Mouse (Mus musculus) neural tube, embryonic 15.5 days (tissue): ENCODE measurements around the gene Grid1. TPM values are rescaled to one million over a fixed set of nuclear protein-coding genes. Genes with fewer than 3 reads are reported as not detected.
A peak's percentile ranks its signal among the peaks of the same experiment; 100 is the strongest.

ENCODE experiments used
- ATAC-seq: fragments of 200-750 bp; cut with Nextera tagmentation; 2 replicates; pipeline ENCODE4 v1.8.0; 2017; ENCODE audit warnings: mild to moderate bottlenecking, moderate TSS enrichment, moderate library complexity; ENCODE audit not compliant: low FRiP score
- H3K27ac ChIP-seq: fragments of 300-500 bp; sonication (generic); replicated peaks from 2 replicates; pipeline ENCODE4 v1.5.1; 2015; ENCODE audit warnings: mild to moderate bottlenecking, inconsistent platforms
- H3K27me3 ChIP-seq: fragments of 300-500 bp; sonication (generic); replicated peaks from 2 replicates; pipeline ENCODE4 v1.6.1; 2015; ENCODE audit warnings: inconsistent platforms
- H3K36me3 ChIP-seq: fragments of 300-500 bp; sonication (generic); 2 replicates; pipeline ENCODE4 v1.6.1; 2015; ENCODE audit warnings: inconsistent platforms
- H3K4me1 ChIP-seq: fragments of 300-500 bp; sonication (generic); 2 replicates; pipeline ENCODE4 v1.6.1; 2015; ENCODE audit warnings: inconsistent platforms
- H3K4me2 ChIP-seq: fragments of 300-500 bp; sonication (generic); 2 replicates; pipeline ENCODE4 v1.6.1; 2015; ENCODE audit warnings: inconsistent platforms, mild to moderate bottlenecking, moderate library complexity
- H3K4me3 ChIP-seq: fragments of 300-500 bp; sonication (generic); replicated peaks from 2 replicates; pipeline ENCODE4 v1.5.1; 2015; ENCODE audit warnings: mild to moderate bottlenecking, inconsistent platforms
- H3K9ac ChIP-seq: fragments of 300-500 bp; sonication (generic); replicated peaks from 2 replicates; pipeline ENCODE4 v1.6.1; 2015; ENCODE audit warnings: mild to moderate bottlenecking, inconsistent platforms
- H3K9me3 ChIP-seq: fragments of 300-500 bp; sonication (generic); replicated peaks from 2 replicates; pipeline ENCODE4 v1.6.1; 2016; ENCODE audit warnings: inconsistent platforms
- WGBS: fragments of 180-500 bp; shearing (Covaris S2); methylation state at CpG from one replicate; pipeline ENCODE4 v1.1.7; 2015; ENCODE audit warnings: mixed read lengths; 5-methylcytosine and 5-hydroxymethylcytosine counted together
- polyA plus RNA-seq: library from polyadenylated mRNA; unstranded; fragments of >200 nt; fragmentation: Nextera tagmentation; extraction: Ambion mirVana; gene quantifications from 2 replicates; pipeline ENCODE4 v1.2.1, GENCODE M21; 2015

Grid1 gene
- polyA plus RNA-seq, 1 experiment from 2014 or later, result 8.3 TPM

GRCm38 (mm10) chr14:35244776-35245548, 425.1 kb downstream of the Grid1 start:
- no peak overlapping the region for H3K4me3 ChIP-seq
- no peaks in the 10 kb centered on the region for H3K36me3 ChIP-seq
- H3K27ac ChIP-seq, result no peak overlapping the region
- WGBS, result 38% methylated on average over 7 of the region's 7 CpGs
- H3K4me2 ChIP-seq, result no peak overlapping the region
- no peaks in the 10 kb centered on the region for H3K27me3 ChIP-seq
- H3K4me1 ChIP-seq, result peaks cover 22% of the 10 kb centered on the region
- no peaks in the 10 kb centered on the region for H3K9me3 ChIP-seq
- peak; percentile 40; the same call in 1 of the 2 replicates for ATAC-seq
- H3K9ac ChIP-seq, result no peak overlapping the region

- WGBS, result 41% methylated on average over 4 of the region's 4 CpGs
- H3K4me2 ChIP-seq, result no peak overlapping the region
- no peak overlapping the region for H3K27ac ChIP-seq
- no peak for ATAC-seq
- no peak overlapping the region for H3K4me3 ChIP-seq
- no peaks in the 10 kb centered on the region for H3K9me3 ChIP-seq
- H3K4me1 ChIP-seq, result peaks cover 13% of the 10 kb centered on the region
- H3K9ac ChIP-seq, result no peak overlapping the region
- no peaks in the 10 kb centered on the region for H3K27me3 ChIP-seq
- H3K36me3 ChIP-seq, result no peaks in the 10 kb centered on the region
These were observed 430.5 kb downstream of the Grid1 start for GRCm38 (mm10) chr14:35250412-35250811.

GRCm38 (mm10) chr14:35254477-35254876, 434.6 kb downstream of the Grid1 start:
- Histone ChIP-seq H3K27me3 (no peaks in the 10 kb centered on the region), H3K4me1 (peaks cover 11% of the 10 kb centered on the region), H3K9ac (no peak overlapping the region), H3K36me3 (no peaks in the 10 kb centered on the region), H3K4me3 (no peak overlapping the region), H3K4me2 (no peak overlapping the region), H3K27ac (no peak overlapping the region), H3K9me3 (no peaks in the 10 kb centered on the region)
- no peak for ATAC-seq
- 49% methylated on average over 2 of the region's 2 CpGs for WGBS

- Histone ChIP-seq H3K27ac (no peak overlapping the region), H3K4me3 (no peak overlapping the region), H3K36me3 (no peaks in the 10 kb centered on the region), H3K9ac (no peak overlapping the region), H3K9me3 (no peaks in the 10 kb centered on the region), H3K27me3 (no peaks in the 10 kb centered on the region), H3K4me2 (no peak overlapping the region), H3K4me1 (no peaks in the 10 kb centered on the region)
- WGBS, result 89% methylated on average over 4 of the region's 4 CpGs
- ATAC-seq, result no peak
These were observed 450.4 kb downstream of the Grid1 start for GRCm38 (mm10) chr14:35270260-35270659.

- Histone ChIP-seq H3K9ac (no peak overlapping the region), H3K36me3 (no peaks in the 10 kb centered on the region), H3K27ac (no peak overlapping the region), H3K9me3 (no peaks in the 10 kb centered on the region), H3K4me3 (no peak overlapping the region), H3K4me1 (no peaks in the 10 kb centered on the region), H3K27me3 (no peaks in the 10 kb centered on the region), H3K4me2 (no peak overlapping the region)
- ATAC-seq, result no peak
- WGBS, result 98% methylated on average over 7 of the region's 7 CpGs
These were observed 489.3 kb downstream of the Grid1 start for GRCm38 (mm10) chr14:35309201-35309600.

- H3K27me3 ChIP-seq, result no peaks in the 10 kb centered on the region
- H3K27ac ChIP-seq, result no peak overlapping the region
- no peak overlapping the region for H3K4me2 ChIP-seq
- no peak overlapping the region for H3K9ac ChIP-seq
- no peak for ATAC-seq
- H3K4me1 ChIP-seq, result no peaks in the 10 kb centered on the region
- 57% methylated on average over 5 of the region's 5 CpGs for WGBS
- no peaks in the 10 kb centered on the region for H3K9me3 ChIP-seq
- H3K36me3 ChIP-seq, result no peaks in the 10 kb centered on the region
- no peak overlapping the region for H3K4me3 ChIP-seq
These were observed 493.7 kb downstream of the Grid1 start for GRCm38 (mm10) chr14:35313380-35314299.

- ATAC-seq, result no peak
These were observed 506.4 kb downstream of the Grid1 start for GRCm38 (mm10) chr14:35326306-35326705.

GRCm38 (mm10) chr14:35336561-35336960, 516.7 kb downstream of the Grid1 start:
- Histone ChIP-seq H3K27me3 (no peaks in the 10 kb centered on the region), H3K4me1 (no peaks in the 10 kb centered on the region), H3K9ac (no peak overlapping the region), H3K27ac (no peak overlapping the region), H3K4me3 (no peak overlapping the region), H3K9me3 (no peaks in the 10 kb centered on the region), H3K4me2 (no peak overlapping the region), H3K36me3 (no peaks in the 10 kb centered on the region)
- WGBS, result 81% methylated on average over 3 of the region's 3 CpGs
- no peak for ATAC-seq

More at GRCm38 (mm10) chr14:35326306-35326705, 506.4 kb downstream of the Grid1 start:
- Histone ChIP-seq H3K27me3 (no peaks in the 10 kb centered on the region), H3K27ac (no peak overlapping the region), H3K36me3 (no peaks in the 10 kb centered on the region; the same call in none of the 2 replicates), H3K9ac (no peak overlapping the region), H3K9me3 (no peaks in the 10 kb centered on the region), H3K4me1 (no peaks in the 10 kb centered on the region), H3K4me2 (no peak overlapping the region), H3K4me3 (no peak overlapping the region)
- whole genome bisulfite sequencing, result 74% methylated on average over 1 of the region's 1 CpGs

- Histone ChIP-seq H3K9me3 (no peaks in the 10 kb centered on the region), H3K4me1 (peaks cover 18% of the 10 kb centered on the region), H3K27me3 (no peaks in the 10 kb centered on the region), H3K4me3 (no peak overlapping the region), H3K36me3 (no peaks in the 10 kb centered on the region), H3K9ac (no peak overlapping the region), H3K4me2 (no peak overlapping the region), H3K27ac (no peak overlapping the region)
- ATAC-seq, result no peak
- 63% methylated on average over 3 of the region's 3 CpGs for WGBS
These were observed 536.1 kb downstream of the Grid1 start for GRCm38 (mm10) chr14:35356011-35356410.

- Histone ChIP-seq H3K9me3 (no peaks in the 10 kb centered on the region), H3K4me2 (no peak overlapping the region), H3K27me3 (no peaks in the 10 kb centered on the region), H3K4me3 (no peak overlapping the region), H3K9ac (no peak overlapping the region), H3K36me3 (no peaks in the 10 kb centered on the region), H3K4me1 (peaks cover 18% of the 10 kb centered on the region), H3K27ac (no peak overlapping the region; the same call in 1 of the 2 replicates)
- peak; percentile 58 for ATAC-seq
- WGBS, result 49% methylated on average over 6 of the region's 6 CpGs
These were observed 536.7 kb downstream of the Grid1 start for GRCm38 (mm10) chr14:35356480-35357085.

- Histone ChIP-seq H3K4me1 (peaks cover 18% of the 10 kb centered on the region), H3K4me2 (no peak overlapping the region), H3K27ac (no peak overlapping the region), H3K4me3 (no peak overlapping the region), H3K9ac (no peak overlapping the region), H3K9me3 (no peaks in the 10 kb centered on the region), H3K36me3 (no peaks in the 10 kb centered on the region), H3K27me3 (no peaks in the 10 kb centered on the region)
- ATAC-seq, result no peak
- WGBS, result 57% methylated on average over 7 of the region's 7 CpGs
These were observed 538.4 kb downstream of the Grid1 start for GRCm38 (mm10) chr14:35358136-35358821.
